Mouse (Mus musculus): ENCODE measurements at regions not wholly inside any gene's neighbourhood (a gene's known extent, or its start where the extent isn't known, plus 50 kb on each side); places are given as distances from the start of the nearest gene placed in this dataset.

GRCm38 (mm10) chr8:6813816-6814215 lies 1708.7 kb upstream of the Slc10a2 start:
- in situ Hi-C loops (cut with MboI, MseI), result no loop called here

- in situ Hi-C loops (cut with MboI, MseI), result loop anchor here in 1 of 2 experiments (10.0 kb wide), 1 partner anchor 1882 kb away; no protein-coding TSS in a partner anchor
Measured at GRCm38 (mm10) chr8:6807116-6807515, 1702.0 kb upstream of the Slc10a2 start.

- in situ Hi-C loops (cut with MboI, MseI), result loop anchor here in 1 of 2 experiments (10.0 kb wide), 1 partner anchor 1878 kb away; no protein-coding TSS in a partner anchor
Measured at GRCm38 (mm10) chr8:6803199-6803598, 1698.0 kb upstream of the Slc10a2 start.

- in situ Hi-C loops (cut with MboI, MseI), result loop anchor here in 1 of 2 experiments (10.0 kb wide), 1 partner anchor 1876 kb away; no protein-coding TSS in a partner anchor
Measured at GRCm38 (mm10) chr8:6801076-6801475, 1695.9 kb upstream of the Slc10a2 start.

GRCm38 (mm10) chr8:6789096-6789495 lies 1683.9 kb upstream of the Slc10a2 start:
- in situ Hi-C loops (cut with MboI, MseI), result no loop called here

DNA sequence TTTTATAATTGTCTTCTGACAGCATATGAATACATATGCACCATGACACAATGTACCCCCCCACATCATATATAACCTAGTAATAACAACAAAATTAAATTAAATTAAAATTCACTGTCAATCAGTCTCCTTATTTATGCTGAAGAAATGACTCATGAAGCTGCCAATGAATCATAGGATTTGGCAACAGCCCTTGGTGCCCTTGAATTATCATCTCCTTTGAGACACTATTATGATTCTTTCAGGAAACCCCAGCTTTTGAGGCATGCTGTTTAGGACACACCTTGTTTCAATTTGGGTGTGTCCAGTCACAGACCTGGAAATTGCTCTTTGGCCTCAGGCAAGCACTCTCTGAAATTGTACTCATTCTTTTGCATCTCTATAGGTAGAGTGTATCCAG lies 1675.8 kb upstream of the Slc10a2 start:
- in situ Hi-C loops (cut with MboI, MseI), result no loop called here

DNA sequence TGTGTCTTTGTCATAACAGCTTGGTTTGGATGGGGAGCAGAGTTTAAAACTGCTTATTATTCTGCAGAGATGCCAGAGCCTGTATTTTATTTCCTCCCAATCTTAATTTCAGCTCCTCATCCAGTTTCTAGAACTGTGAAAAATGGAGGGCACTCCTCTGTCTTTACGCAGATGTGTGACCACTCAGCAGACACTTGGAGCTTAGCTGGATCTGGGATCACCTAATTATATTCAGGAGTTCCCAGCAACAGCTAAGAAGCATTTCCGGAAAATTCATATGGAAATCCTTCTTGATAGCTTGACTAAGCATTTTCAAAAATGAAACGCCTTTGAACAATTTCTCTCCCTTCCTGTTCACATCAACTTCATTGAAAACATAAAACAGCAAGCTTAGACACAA lies 1670.0 kb upstream of the Slc10a2 start:
- in situ Hi-C loops (cut with MboI, MseI), result no loop called here

- in situ Hi-C loops (cut with MboI, MseI), result loop anchor here in 1 of 2 experiments (5.0 kb wide), 1 partner anchor 92 kb away; no protein-coding TSS in a partner anchor
Measured at GRCm38 (mm10) chr8:6729571-6729970, 1624.4 kb upstream of the Slc10a2 start.

- in situ Hi-C loops (cut with MboI, MseI), result no loop called here
Measured at GRCm38 (mm10) chr8:6708886-6709449, 1603.8 kb upstream of the Slc10a2 start.

DNA sequence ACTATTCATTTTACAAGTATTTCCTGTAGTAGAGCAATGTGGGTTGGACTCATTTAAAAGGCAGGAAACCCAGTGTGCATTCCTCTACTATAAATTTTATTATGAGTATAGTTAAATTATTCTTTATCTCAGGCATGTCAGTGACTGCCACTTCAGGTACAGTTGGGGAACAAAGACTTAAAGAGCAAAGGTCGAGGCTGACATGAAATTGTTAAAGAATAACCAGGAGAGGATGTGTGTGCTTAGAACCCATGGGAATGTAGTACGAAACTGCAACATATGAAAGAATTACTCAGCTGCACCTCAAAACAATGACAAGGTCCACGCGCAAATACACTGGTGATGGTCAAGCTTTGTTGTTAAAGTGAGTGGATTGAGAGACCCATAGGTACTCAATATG lies 1583.4 kb upstream of the Slc10a2 start:
- in situ Hi-C loops (cut with MboI, MseI), result no loop called here

DNA sequence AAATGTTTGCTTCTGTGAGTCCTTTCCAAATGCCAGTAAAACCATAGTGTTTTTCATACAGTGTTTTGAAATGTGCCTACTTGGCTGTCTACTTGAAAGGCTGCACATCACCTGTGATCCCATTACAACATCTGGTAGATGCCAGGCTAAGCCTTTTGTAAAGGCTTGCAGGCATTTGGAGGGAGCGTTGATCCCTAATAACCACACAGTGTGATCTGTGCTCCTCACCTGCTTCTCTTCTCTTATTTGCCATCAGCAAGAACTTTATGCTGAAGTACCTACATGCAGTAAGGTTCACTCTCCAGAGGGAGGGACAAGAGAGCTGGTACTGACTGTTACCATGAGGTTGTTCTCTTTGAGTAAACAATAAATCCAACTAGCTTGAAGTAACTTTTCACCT lies 1553.7 kb upstream of the Slc10a2 start:
- in situ Hi-C loops (cut with MboI, MseI), result no loop called here

DNA sequence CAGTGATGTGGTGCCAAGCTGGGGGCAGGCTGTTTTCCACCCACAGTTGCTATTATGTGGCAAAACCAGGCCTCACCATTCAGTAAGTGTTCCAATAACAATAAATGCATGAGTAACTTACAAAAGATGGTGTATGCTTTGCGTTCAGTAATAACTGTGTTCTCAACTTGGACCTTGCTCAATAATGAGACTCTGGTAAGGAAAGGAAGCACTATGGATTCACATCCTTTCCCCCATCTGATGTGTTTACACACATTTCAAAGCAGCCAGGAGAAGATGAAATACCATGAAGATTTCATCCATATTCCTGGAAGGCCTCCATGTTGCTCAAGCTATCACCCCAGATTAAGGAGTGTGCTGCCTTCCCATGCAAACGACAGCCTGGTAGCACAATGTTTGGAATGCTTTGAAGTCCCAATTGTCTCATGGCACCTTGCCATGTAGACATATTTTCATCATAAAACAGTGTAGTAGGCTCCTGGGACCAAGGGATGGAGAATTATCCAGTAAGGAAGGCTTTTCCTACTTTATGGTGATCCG lies 1552.4 kb upstream of the Slc10a2 start:
- in situ Hi-C loops (cut with MboI, MseI), result no loop called here

DNA sequence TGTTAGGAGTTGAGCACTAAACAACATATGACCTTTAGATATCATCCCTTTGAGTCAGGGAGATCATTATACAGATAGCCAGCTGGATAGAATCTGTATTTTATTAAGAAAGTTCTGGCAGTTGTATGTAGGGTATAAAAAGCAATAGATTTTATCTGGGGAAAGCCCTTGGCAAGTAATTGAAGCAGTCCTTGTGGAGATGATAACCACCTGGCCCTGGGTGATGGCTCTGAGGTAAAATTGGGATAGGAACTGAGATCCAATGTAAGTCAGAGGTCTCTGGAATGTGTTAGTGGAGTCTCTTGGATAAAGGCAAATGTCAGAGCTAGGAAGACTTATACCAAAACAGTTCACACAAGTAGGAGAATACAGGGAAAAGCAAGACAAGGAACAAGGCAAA lies 1547.0 kb upstream of the Slc10a2 start:
- in situ Hi-C loops (cut with MboI, MseI), result no loop called here

GRCm38 (mm10) chr8:6648083-6648482 lies 1542.9 kb upstream of the Slc10a2 start:
- in situ Hi-C loops (cut with MboI, MseI), result no loop called here

GRCm38 (mm10) chr8:6645287-6645957 lies 1540.3 kb upstream of the Slc10a2 start:
- in situ Hi-C loops (cut with MboI, MseI), result no loop called here

GRCm38 (mm10) chr8:6644396-6644795 lies 1539.2 kb upstream of the Slc10a2 start:
- in situ Hi-C loops (cut with MboI, MseI), result no loop called here

DNA sequence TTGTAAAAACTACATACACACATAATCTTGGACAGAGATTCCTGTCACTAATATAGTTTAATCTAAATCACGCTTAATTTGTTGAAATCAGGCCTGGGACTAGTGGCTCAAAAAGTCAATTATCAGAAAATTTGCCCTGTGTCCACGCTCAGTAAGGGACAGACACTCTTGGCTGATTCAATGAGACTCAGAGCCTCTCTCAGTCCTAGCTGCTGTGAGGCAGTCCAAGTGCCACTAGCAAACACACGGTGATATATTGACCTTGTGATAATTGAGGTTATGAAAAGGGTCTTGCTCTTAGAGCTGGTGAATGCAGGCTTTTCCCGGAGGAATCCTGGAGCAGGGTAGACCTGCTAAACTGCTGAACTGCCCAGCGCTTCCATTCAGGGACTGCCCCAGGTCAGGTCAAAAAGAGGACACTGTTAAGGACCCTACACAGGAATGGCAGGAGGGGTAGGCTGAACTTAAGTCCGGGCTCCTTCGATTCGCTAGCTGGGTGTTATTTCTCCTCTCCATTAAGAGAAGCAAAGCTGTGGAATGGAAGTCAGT lies 1521.9 kb upstream of the Slc10a2 start:
- in situ Hi-C loops (cut with MboI, MseI), result no loop called here

DNA sequence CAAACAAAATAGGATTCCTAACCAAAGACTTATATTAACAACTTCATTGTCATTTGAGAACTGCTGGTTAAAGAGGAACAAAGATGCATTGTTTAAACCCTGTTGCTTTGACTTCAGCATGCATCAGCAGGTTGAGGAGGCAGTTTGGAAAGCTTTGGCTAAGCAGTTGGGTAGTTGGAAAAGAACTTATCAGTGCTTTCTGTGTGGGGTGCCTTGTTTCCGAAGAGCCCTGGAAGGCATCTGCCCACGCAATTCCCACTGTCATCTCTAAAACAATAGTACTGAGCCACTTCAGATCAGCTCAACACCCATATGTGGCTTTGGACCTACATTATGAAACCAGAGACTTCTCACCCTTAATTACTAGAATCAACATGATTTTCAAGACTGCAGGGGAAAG lies 1503.7 kb upstream of the Slc10a2 start:
- in situ Hi-C loops (cut with MboI, MseI), result no loop called here

DNA sequence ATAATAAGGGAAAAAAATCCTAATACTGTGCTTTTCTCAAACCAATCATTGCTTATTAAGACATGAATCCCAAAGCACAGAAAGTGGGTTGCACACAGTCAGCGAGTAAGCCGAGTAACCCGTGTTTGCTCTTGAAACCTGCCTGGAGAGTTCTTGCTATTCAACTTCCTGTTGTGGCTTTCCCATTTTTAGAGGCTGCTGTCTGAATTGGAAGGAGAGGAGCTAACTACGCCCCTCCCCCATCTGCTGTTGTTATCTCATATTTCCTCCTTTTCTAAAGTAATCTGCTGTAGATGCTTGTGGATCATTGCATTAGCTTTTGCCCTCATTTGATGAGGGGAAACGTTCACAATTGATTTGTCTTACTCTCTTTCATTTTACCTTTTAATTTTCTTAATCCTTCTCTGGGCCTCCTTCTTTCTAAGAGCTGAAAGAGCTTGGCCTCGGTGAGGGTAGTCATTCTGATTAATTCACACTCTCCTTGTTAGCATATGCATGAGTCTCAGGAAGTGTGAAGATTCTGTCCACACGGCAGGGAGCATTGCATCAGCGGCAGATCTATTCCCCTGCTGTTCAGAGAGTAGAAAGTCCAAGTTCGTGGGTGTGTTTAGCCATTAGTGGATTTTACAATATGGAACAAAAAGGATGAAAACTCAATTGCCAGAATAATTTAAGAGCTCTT lies 1501.8 kb upstream of the Slc10a2 start:
- in situ Hi-C loops (cut with MboI, MseI), result no loop called here

DNA sequence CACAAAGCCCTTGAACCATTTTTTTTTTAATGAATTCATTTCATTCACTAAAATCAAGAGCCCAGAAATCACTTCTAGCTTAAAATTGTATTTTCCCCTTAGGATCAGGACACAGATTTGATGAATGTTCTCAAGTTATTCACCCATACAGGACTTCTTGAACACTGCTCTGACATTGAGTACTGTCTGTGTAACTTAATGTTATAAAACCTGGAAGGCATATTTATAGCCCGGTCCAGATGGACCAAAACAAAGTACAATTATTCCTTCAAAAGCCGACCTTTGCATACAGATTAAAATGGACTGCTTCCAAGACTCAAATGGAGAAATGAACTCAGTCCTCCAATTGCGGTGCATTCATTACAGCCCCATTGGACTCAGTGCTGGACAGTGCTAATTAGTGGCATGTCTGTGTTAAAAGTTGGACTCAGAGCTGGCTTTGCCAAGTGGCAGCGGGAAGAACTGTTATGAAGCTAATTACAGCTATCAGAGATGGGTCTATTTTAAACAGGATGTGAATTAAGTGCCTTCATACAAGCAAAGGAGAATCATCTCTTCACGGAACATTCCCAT lies 1499.2 kb upstream of the Slc10a2 start:
- in situ Hi-C loops (cut with MboI, MseI), result no loop called here

DNA sequence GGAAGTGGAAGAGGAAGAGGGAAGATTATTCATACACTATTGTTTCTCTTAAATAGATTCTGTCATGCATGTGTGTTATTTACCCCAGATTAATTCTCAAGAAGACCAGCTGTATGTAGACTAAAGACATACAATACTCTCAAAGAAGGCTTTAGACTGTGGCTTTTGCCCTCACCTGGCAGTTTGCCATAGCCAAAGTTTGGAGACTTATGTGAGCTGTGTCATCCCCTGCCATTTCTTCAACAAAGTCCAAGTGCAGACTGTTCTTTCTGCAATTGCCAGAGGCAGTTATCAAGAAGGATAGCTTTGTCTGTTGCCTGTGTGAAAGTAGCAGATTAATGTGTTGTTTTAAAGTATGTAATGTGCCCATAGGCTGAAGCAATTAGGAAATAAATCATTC lies 1485.0 kb upstream of the Slc10a2 start:
- in situ Hi-C loops (cut with MboI, MseI), result no loop called here

All from T-helper 17 cell (primary cell).